Mouse (Mus musculus) right cerebral cortex, adult 18-20 months (tissue): ENCODE measurements around the gene Sema4a.

Source experiments
- DNase-seq: peaks from one replicate; pipeline ENCODE4 v3.0.0; 2022; ENCODE audit warnings: mixed read lengths

The Sema4a gene

DNA sequence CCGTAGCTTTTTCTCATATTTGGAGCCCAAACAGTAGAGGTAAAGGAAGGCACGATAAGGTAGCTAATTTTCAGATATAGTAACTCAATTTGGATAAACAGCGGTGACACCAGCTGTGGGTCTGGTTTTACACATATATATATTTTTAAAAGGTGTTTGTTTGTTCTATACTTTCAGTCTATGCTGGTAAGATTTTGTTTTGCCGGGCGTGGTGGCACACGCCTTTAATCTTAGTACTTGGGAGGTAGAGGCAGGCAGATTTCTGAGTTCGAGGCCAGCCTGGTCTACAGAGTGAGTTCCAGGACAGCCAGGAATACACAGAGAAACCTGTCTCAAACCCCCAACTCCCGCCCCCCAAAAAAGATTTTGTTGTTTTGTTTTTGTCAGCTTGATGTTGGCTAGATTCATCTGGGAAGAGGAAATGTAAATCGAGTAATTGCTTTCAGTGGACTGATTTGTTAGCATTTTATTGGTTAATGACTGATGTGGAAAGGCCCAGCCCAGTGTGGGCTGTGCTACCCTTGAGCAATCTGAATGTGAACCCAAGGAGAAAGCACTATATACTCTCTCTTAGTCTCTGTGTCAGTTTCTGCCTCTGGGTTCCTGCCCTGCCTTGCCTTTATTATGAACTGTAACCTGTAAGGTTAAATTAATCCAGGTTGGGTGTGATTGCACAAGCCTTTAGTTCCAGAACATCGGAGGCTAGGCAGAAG lies 35.1 kb downstream of the Sema4a start:
- no peak for DNase-seq

- DNase-seq, result no peak
Observed at GRCm38 (mm10) chr3:88425330-88425689, 35.7 kb downstream of the Sema4a start.

- DNase-seq, result peak; percentile 97
Observed at GRCm38 (mm10) chr3:88424605-88425329, 36.2 kb downstream of the Sema4a start, which contains the start of gene Slc25a44. Gene Slc25a44, minus strand, starts transcription at chr3:88425139.

DNA sequence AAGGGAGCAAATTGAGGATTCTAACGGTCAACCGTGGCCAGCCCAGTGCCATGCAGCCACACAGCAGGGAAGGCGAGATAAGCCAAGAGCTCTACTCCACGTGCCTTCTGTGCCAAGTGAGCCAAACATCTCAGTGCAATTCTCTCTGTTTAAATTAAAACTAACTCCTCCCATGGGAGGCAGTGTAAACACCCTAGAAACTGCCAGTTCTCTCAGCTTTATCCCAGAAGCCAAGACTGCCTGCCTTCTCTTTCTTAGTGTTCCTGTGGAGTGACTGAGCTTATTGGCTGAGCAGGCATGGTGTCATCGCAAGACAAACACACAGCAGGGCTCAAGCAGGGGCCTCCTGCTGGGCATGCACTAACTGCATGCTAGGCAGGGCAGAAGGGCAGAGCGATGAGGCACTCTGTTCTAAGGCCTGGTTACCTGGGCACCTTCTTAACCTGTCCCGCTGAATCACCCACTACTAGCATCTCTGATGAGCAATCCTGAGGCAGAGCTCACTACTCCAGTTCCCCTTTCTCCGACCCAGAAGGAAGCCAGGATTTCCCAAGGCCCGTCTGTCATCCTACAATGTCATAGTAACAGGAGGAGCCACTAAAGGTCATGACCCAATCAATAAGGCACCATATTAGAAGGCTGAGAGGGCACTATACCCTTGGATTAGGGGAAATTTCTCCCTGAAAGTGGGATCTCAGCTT lies 38.8 kb downstream of the Sema4a start:
- DNase-seq, result peak; percentile 56

DNA sequence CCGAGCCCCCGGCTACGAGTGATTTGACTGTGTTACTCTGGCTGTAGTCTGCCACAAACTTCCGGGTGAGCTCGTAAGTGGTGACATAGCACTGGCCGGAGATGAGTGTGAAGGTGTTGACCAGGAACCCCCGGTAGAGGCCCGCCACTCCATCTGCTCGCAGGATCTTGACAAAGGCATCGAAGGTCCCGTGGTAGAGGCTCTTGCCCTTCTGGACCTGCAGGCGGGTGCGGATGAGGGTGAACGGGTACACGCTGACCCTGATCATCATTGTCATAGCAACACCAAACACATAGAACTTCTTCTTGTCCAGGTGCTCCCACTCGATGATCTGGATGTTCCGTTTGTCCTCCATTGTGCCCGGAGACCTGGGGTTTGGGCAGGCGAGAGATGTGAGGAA lies 40.2 kb downstream of the Sema4a start:
- DNase-seq, result no peak

DNA sequence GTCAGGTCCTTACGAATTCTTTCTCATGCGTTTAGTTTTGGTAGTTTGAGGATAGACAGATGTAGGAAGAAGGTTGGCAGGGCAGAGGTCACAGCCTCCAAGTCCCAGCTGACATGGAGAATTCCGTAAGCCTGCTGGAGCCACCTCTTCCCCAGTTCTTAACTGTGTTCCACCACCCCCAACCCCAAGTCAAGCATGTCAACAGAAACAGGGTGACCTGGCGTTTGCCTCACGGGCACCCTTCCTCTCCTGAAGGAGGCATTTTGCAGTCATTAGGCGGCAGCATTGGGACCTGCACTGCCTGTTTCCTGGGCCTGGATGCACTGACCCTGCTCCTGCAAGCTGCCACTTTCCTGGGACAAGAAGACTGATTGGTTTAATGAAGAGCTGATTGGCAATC lies 43.0 kb downstream of the Sema4a start:
- no peak for DNase-seq

DNA sequence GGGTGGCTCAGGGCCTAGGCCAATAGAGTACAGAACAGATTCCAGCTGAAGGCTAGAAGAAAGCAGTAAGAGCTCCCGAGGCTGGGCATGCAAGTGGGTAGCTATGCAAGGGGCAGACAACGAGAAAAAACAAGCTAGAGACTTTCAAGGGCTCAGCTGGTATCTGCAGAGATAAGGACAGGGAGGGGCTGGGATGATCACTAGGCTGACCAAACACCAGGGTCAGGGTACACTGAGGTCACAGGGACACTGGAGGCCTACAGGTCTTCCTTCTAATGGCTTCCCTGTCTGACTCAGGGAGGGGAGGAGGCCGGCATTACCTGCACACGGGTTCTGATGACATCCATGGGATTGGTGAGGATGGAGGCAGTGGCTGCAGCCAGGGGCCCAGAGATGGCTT lies 45.3 kb downstream of the Sema4a start:
- DNase-seq, result no peak

GRCm38 (mm10) chr3:88412636-88413035 lies 48.3 kb downstream of the Sema4a start:
- no peak for DNase-seq

DNA sequence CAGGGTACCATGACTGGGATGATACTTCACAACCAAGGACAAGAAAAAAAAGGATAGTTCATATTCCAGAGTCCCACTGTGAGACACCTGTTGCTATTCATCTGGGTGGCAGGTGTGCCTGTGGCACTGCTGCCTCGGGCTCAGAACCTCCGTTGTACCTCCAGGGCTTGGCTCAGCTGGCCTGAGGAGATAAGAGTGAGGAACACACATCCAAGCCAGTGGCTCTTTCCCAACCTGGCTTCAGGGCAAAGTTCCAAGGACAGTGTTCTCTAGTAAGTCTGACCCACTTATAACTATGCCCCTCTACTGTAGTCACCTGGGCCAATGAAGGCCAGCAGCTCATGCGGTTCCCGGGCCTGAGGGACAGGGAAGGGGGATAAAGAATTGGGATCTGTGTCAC lies 49.3 kb downstream of the Sema4a start:
- no peak for DNase-seq

DNA sequence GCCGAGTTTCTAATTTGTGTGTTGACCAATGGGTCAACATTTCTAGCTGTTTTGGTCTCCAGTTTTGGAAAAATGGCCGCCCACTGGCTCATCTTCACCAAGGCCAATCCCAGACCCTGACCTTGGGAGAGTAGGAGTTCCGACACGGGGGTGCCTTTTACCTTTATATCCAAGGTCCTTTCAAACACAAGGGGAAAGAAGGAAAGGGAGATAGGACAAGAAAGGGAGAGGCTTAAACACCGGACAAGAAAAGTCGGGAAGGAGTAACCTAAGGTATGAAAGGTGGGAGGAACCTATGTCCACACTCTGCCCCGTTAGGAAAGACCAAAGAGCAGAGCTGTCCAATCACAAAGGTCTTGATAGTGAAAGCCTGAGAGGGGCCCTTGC lies 50.3 kb downstream of the Sema4a start:
- no peak for DNase-seq

GRCm38 (mm10) chr3:88409741-88410644 lies 51.0 kb downstream of the Sema4a start, which contains the start of gene Pmf1:
Gene Pmf1, minus strand, starts transcription at chr3:88410331.
- DNase-seq, result peak; percentile 92

DNA sequence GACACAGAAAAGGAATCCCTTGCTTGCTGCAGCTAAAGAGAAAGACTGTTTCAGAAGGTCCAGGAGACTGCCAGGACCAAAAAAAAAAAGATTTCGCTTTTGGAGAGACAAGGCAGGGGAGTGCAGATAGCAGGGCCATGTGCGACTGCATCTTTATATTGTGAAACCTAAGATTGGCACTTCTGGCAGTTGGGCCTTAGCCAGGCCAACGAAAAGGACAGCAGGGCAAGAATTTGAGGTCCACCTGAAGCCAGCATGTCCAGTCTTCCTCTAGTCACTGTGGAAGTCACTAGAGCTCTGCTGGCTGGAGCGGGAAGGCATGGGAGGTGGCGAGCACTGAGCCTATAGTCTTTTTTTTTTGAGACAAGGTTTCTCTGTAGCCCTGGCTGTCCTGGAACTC lies 52.0 kb downstream of the Sema4a start:
- no peak for DNase-seq

GRCm38 (mm10) chr3:88407529-88407928 lies 53.5 kb downstream of the Sema4a start:
- DNase-seq, result no peak

- DNase-seq, result peak; percentile 74
Observed at GRCm38 (mm10) chr3:88407090-88407489, 53.9 kb downstream of the Sema4a start.

GRCm38 (mm10) chr3:88403522-88404230 lies 57.3 kb downstream of the Sema4a start:
- DNase-seq, result no peak

- DNase-seq, result no peak
Observed at GRCm38 (mm10) chr3:88398666-88399065, 62.3 kb downstream of the Sema4a start.

- DNase-seq, result no peak
Observed at GRCm38 (mm10) chr3:88395742-88396141, 65.2 kb downstream of the Sema4a start.

- DNase-seq, result no peak
Observed at GRCm38 (mm10) chr3:88395288-88395687, 65.7 kb downstream of the Sema4a start.

- no peak for DNase-seq
Observed at GRCm38 (mm10) chr3:88393776-88394375, 67.1 kb downstream of the Sema4a start.
